Mouse (Mus musculus): ENCODE results near the gene Actl10.

The Actl10 gene

GRCm38 (mm10) chr2:154550937-154551336 lies 639 bp upstream of the Actl10 start:
- DNase-seq (ENCODE audit: low spot score) = no peak

GRCm38 (mm10) chr2:154551927-154552326 lies 351 bp downstream of the Actl10 start:
- peak; percentile 68 for DNase-seq (ENCODE audit: low spot score)

GRCm38 (mm10) chr2:154552424-154552907 lies 890 bp downstream of the Actl10 start:
- peak; percentile 82 for DNase-seq (ENCODE audit: low spot score)

GRCm38 (mm10) chr2:154555235-154555634 lies 3.7 kb downstream of the Actl10 start:
- DNase-seq (ENCODE audit: low spot score) = no peak

GRCm38 (mm10) chr2:154557184-154557832 lies 5.7 kb downstream of the Actl10 start:
- DNase-seq (ENCODE audit: low spot score) = no peak

- peak; percentile 60 for DNase-seq (ENCODE audit: low spot score)
Measured at GRCm38 (mm10) chr2:154558264-154559039, 6.9 kb downstream of the Actl10 start, which contains the start of gene Necab3. Gene Necab3, minus strand, starts transcription at chr2:154558890.

- no peak for DNase-seq (ENCODE audit: low spot score)
Measured at GRCm38 (mm10) chr2:154563612-154564170, 12.1 kb downstream of the Actl10 start.

- DNase-seq (ENCODE audit: low spot score) = no peak
Measured at GRCm38 (mm10) chr2:154565562-154565961, 14.0 kb downstream of the Actl10 start.

- DNase-seq (ENCODE audit: low spot score) = no peak
Measured at GRCm38 (mm10) chr2:154566641-154567040, 15.1 kb downstream of the Actl10 start.

GRCm38 (mm10) chr2:154567766-154568165 lies 16.2 kb downstream of the Actl10 start:
- no peak for DNase-seq (ENCODE audit: low spot score)

GRCm38 (mm10) chr2:154568329-154569070 lies 16.9 kb downstream of the Actl10 start:
- peak; percentile 51 for DNase-seq (ENCODE audit: low spot score)

- DNase-seq (ENCODE audit: low spot score) = peak; percentile 56
Measured at GRCm38 (mm10) chr2:154569071-154569748, 17.6 kb downstream of the Actl10 start.

GRCm38 (mm10) chr2:154569836-154570286 lies 18.3 kb downstream of the Actl10 start, which contains the start of gene E2f1:
Gene E2f1, minus strand, starts transcription at chr2:154569892.
- peak; percentile 98 for DNase-seq (ENCODE audit: low spot score)

GRCm38 (mm10) chr2:154570666-154571065 lies 19.1 kb downstream of the Actl10 start:
- no peak for DNase-seq (ENCODE audit: low spot score)

- DNase-seq (ENCODE audit: low spot score) = no peak
Measured at GRCm38 (mm10) chr2:154571266-154571665, 19.7 kb downstream of the Actl10 start.

GRCm38 (mm10) chr2:154571976-154572375 lies 20.4 kb downstream of the Actl10 start:
- no peak for DNase-seq (ENCODE audit: low spot score)

GRCm38 (mm10) chr2:154572996-154573395 lies 21.4 kb downstream of the Actl10 start:
- DNase-seq (ENCODE audit: low spot score) = no peak

- no peak for DNase-seq (ENCODE audit: low spot score)
Measured at GRCm38 (mm10) chr2:154574271-154574670, 22.7 kb downstream of the Actl10 start.

- DNase-seq (ENCODE audit: low spot score) = peak; percentile 71
Measured at GRCm38 (mm10) chr2:154576876-154577743, 25.5 kb downstream of the Actl10 start.

- DNase-seq (ENCODE audit: low spot score) = no peak
Measured at GRCm38 (mm10) chr2:154577744-154578067, 26.1 kb downstream of the Actl10 start.

- DNase-seq (ENCODE audit: low spot score) = no peak
Measured at GRCm38 (mm10) chr2:154580586-154580985, 29.0 kb downstream of the Actl10 start.

All from embryo, embryonic 10 days (tissue).